Mouse (Mus musculus) right cerebral cortex, adult 18-20 months (tissue): ENCODE data around the gene Mical1.
A peak's percentile ranks its signal among the peaks of the same experiment; 100 is the strongest.

Experiments
- DNase-seq: peaks from one replicate; pipeline ENCODE4 v3.0.0; 2022; ENCODE audit warnings: mixed read lengths

Mical1 gene

DNA sequence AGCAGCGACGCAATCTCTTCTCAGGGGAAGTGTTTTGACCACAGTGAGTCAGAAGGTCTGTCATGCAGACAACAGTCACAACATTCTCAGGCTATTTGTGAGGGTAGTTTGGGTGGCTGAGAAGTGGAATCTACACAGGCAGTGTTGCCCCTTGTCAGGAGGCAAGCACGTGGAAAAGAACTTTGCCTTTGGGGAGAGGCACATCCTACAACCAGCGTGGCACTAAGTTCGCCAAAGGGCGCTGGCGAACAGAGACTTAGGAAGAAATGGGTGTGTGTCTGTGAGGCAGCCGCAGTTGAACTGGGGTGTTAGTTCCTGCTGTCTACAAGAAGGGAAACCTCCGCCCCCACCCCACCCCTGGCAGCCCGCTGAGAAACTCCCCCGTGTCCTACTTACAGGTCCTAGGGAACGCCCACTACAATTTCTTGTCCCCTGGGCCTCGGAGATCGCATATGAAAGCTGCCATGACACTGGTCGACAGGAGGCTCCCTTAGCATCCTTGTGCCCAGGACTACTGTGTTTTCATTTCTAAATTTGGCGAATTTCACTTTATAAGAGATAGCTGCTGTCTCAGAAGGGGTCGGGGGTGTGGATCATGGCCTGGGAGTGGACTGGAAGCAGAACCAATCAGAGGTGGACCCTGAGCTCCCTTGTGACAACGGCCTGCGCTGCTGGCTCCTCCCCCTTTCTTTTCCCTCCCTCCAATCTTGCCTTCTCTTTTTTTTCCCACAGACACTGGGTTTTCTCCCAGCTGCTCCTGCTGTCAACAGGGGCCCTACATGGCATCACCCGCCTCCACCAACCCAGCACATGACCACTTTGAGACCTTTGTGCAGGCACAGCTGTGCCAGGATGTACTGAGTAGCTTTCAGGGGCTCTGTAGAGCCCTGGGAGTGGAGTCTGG, 1.4 kb downstream of the Mical1 start:
- peak; percentile 56 for DNase-seq

DNA sequence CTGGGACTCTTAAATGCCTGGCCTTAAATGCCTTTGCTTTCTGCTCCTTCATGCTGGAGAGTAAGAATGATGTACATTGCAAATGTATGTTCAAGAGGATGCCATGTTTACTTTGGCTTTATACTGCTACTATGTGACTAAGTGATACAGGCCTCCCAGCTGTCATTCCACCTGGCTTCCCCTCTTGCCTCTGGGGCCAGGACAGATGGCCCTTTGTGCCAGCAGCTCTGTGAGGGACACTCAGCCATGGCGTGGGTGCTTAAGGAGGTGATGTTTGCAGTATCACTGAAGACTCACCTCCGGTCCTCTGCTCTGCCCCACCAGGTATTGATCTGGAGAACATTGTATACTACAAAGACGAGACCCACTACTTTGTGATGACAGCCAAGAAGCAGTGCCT, 3.8 kb downstream of the Mical1 start:
- no peak for DNase-seq

DNA sequence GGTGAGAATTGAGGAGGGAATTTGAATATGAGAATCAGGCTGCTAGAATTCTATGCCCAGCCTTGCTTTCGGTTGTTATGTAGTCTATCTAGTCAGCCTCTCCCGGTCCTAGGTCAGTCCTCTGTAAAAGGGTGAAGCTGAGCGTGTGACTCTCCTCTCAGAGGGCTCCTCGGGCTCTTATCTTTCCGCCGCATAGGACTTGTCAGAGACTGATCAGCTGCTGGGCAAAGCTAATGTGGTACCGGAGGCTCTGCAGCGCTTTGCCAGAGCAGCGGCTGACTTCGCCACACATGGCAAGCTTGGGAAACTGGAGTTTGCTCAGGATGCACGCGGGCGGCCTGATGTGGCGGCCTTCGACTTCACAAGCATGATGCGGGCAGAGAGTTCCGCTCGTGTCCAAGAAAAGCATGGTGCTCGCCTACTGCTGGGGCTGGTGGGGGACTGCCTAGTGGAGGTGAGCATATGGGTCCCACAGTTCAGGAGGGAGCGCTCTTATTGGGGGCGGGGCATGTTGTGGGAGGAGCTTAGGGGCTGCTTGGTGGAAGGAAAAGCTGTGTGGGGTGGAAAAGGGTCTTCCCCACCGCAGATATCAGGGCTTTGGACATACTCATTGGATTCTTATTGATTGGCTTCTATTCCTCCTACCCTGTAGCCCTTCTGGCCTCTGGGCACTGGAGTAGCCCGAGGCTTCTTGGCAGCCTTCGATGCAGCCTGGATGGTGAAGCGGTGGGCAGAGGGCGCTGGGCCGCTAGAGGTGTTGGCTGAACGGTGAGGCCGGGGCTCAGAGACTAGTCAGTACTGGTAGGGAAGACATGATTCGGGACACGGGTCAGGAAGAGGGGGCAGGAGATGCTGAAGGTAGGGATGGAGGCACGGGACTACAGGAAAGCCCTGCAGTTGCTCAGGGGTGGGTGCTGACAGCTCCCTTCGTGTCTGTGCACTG, 5.1 kb downstream of the Mical1 start:
- DNase-seq, result no peak

DNA sequence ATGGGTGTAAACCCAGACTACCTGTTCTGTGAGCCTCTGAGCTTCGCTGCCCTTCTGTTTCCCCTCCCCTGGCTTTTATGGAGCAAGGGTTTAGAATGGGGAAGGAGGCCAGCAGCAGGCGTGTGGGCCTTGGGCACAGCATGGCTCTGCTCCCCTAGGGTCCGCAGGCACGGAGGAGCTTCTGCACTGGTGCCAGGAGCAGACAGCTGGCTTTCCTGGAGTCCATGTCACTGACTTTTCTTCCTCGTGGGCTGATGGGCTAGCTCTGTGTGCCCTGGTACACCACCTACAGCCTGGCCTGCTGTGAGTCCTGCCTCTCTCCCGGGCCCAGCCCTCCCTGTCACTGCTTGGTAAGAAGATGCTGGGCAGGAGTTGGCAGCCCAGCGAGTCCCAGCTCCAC, 6.3 kb downstream of the Mical1 start:
- no peak for DNase-seq

DNA sequence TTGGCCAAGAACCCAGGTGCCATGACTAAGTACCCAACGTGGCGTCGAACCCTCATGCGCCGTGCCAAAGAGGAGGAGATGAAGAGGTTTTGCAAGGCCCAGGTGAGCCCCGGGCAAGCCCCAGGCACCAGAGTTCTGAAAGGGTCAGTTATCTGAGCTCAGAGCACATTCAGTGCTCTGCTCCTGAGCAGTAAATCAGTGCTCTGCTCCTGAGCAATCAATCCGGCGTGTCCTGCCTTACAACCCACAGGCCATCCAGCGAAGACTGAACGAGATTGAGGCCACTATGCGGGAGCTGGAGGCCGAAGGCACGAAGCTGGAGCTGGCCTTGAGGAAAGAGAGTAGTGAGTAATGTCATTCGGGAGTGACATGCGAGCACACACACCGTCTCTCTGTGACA, 9.7 kb downstream of the Mical1 start:
- no peak for DNase-seq

DNA sequence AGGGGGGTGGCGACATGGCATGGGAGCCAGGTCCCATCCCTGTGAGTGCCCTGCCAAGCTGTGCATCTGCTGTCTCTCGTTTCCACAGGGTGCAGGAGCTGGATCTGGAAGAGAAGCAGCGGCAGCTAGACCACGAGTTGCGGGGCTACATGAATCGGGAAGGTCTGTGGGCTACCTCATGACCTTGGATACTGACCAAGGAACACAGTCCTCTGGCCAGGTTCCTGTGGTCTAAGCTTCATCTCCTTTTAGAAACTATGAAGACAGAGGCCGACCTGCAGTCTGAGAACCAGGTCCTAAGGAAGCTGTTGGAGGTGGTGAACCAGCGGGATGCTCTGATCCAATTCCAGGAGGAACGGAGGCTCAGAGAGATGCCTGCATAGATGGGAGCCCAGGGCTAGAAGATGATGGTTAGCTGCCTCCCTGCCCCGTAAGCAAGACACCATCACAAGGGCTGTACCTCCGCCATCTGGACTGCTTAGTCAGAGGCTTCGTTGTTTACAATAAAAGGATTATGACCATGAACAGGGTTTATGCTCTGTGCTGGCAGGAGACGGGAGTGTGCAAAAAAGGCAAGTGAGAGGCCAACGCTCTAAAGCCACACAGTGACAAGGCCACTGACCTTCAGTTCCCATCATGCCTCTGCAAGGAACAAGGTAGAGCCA, 10.5 kb downstream of the Mical1 start:
- DNase-seq, result no peak

DNA sequence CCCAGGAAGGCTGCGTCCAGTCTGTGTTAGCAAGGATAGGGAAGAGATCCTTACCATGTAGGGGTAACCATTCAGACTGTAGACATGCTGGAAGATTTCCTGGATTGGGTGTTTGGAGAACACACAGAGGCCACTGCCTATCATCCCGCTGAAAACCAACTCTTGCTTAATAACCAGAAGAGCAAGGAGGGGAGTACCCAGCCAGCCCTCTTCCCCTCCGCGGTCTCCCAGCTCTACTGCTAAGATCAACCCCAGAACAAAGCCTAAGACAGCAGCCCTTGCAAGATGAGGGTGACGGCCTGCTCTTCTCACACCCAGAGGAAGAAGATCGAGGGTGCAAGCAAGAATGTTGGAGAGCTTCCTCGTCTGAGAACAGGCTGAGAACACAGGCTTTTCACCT, 12.8 kb downstream of the Mical1 start:
- no peak for DNase-seq

DNA sequence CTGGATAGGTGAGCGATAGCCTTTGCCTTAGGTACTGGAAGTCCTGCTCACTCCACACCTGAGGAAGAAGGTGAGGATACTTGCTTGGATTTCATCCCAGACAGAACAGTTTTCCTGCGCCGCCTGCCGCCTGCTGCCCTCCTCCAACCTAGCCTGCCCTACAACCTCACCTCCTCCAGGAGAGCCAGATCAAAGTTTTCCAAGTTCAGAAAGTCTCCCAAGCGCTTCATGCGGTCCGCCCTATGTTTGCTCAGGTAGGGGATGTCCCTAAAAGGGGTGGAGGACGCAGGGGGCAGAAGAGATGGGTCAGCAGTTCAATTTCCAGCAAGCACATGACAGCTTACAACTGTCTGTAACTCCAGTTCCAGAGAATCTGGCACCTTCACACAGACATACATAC, 13.2 kb downstream of the Mical1 start:
- DNase-seq, result no peak

DNA sequence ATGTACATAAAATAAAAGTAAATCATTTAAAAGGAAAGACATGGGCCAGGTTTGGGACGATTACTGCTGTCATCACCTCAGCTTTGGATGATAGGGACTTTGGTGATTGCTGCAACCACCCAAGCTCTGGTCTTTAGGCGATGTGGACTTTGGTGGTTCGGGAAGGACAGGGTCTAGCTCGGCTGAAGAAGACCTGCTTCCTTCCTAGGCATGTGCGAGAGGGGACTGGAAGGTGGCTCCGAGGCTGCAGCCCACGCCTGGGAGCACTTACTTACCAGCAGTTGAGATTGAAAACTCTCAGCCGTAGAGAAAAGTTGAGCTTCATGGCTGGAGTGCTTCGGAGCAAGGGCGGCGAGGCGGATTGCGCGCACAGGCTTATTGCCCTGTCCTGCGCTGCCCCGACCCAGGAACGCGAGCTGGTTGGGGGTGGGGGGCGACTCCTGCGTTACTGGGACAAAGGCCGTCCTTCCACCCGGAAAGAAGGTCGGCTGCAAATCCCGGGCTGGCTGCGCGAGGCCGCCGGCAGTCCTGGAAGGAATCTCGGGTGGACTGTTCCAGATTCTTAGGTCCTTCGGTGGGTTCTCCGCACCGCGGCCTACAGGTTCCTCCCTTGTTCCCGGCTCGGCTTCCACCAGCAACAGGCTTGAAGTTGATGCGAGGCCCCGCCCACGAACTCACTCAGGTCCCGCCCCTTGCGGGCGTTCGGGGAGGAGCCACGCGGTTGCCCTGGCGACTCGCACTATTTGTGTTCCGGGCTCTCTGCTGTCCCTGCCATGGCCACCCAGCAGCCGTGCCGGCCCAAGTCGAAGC, 13.8 kb downstream of the Mical1 start, which contains the start of the genes Smpd2 and Ppil6:
Gene Smpd2 (minus strand): TSS at position 662 of the 810 bp plus-strand sequence.
Gene Ppil6 (plus strand): TSS at position 732 of the 810 bp plus-strand sequence.
- peak; percentile 94 for DNase-seq

DNA sequence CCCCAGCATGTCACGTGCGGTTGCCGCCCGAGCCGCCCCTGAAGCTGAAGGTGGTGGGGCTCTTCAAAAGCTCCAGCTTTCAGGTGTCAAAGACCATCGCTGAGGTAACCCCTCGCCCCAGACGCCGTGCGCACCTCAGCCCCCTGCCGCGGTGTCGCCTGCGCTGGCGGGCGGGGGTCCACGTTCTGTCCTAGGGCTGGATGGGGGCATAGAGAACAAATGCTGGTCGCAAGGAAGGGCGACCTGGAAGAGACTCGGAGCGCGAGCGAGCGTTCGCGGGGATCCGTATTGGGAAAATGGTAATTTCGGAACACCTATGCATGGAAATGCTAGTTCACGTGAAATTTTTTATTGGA, 14.4 kb downstream of the Mical1 start:
- no peak for DNase-seq

DNA sequence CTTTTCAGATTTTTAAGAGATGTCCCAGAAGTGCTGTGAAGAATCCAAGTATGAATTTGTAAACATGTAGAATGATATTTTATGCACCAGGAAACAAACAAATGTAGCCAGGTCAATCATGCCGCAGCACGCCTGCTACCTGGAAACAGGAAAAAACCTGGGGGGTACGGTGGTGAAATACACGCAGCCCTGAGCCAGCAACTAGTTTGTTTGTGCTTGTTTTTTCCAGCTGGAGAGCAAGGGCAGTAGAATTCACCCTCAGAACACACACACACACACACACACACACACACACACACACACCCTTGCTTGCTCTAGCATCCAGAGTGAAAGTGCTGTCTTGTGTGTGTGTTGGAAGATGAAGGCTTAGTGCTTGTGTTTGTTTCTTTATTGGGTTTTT, 15.0 kb downstream of the Mical1 start:
- no peak for DNase-seq

DNA sequence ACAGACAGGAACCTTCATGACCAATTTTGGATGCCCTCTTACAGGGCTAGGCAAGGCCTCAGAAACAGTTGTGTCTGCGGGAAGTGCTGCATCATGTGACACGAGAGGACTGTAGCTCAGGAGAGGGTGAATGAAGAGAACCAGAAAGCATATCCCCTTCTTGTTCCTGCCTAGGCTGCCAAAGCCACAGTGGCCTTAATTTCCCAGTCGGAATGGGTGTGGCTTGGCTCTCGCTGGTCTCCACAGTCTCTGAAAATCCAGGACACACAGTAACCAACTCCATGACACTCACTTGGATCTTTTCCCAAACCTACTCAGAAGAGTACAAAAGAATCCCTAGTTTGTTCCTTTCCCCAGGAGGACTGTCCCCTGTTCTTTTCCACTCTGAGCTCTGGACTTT, 24.8 kb downstream of the Mical1 start:
- peak; percentile 50 for DNase-seq

DNA sequence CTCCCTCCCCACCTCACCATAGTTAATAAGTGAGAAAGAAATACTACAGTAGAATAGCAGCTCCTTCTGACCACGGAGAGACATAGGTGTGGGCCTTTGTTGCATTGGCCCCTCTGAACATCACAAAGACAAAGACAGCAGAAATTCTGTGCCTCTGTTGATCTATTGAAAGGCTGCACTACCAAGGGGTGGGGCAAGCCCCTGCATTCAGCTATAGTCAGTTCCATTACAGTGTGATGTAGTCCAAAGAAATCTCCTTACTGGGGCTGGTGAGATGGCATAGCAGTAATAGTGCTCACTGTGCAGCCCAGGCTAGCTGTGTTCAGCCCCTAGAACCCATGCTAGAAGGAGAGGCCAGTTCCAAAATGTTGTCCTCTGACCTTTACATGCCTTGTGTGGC, 28.9 kb downstream of the Mical1 start:
- DNase-seq, result no peak

DNA sequence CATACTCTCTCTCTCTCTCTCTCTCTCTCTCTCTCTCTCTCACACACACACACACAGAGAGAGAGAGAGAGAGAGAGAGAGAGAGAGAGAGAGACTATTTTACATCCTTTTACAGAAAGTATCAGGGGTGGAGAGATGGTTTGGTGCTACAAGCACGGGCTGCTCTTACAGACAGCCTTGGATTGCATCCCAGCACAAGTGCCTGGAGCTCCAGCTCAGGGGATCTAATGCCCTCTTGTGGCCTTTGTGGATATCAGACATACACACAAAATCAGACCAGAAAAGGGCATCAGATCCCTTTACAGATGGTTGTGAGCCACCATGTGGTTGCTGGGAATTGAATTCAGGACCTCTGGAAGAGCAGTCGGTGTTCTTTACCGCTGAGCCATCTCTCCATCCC, 29.3 kb downstream of the Mical1 start:
- DNase-seq, result peak; percentile 73

DNA sequence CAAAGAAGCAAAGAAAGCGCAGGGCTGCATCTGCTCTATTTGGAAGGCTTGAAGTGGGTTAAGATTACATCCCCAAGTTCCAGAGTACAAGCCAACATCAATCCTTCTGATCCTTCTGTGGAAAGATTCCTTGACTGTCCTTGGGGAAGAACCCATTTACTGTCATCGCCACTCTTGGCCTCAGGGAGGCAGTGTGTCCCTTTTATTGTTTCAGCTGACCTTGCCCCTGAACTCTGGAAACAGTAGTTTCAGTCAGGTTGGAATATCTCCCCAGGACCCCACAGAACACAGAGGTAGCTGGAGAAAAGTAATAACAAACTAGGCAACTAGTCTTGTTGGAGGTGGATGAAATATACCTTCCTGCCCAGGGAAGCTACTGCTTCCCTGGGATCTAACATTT, 33.0 kb downstream of the Mical1 start:
- DNase-seq, result no peak

DNA sequence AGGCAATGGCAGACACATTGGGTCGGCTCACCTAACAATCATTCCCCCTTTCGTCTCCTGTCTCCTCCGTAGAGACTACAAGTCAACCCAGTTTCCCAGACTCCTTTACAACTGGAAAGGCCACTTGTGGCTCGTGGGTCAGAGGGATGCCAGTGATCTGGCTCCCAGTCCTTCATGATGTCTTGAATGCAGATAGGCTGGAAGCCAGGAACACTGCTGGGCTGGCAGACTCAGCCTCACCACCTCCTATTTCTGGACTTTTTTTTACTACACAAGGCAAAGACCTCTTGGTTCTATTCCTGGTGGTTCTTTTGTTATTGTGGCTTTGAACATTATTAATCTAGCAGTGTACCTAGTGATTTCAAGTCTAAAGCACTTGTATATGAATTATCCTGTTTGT, 38.2 kb downstream of the Mical1 start:
- DNase-seq, result no peak

DNA sequence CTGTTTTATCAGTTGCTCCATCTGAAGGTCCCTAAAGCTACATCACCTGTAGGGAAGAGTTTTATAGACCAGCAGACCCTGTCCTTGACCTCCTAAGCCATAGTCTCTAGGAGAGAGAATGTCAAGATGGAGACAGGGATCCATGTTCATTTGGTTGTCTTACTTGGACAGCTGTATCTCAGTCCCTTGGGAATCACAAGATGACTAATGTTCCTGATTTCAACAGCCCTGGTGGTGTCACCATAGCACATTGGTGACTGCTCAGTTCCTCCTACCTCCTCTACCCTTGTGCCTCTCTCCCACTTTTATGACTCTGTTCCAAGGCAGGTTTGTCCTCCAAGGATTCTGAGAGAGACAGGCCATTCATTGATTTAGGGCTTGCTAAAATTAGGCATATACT, 38.8 kb downstream of the Mical1 start:
- DNase-seq, result no peak

DNA sequence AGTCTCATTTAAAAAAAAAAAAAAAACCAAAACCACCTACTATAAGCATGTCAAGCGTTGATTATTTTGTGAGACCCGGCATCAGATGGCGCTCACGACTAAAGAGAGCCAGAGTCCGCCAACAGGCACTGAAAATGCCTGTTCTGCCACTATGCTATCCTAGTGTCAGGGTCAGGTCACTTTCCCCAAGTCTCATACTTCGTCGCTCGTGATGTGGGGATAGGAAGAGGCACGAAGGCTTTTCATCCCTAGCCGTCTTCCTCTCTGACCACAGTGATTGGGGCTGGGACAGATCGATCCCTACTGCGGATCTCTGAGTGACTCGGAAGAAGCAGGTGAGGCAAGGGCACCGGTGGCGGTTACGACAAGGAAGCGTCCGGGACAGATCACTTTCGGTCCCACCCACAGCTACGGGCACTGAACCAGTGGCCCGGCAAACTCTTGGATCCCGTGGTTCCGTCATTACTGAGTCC, 42.4 kb downstream of the Mical1 start:
- peak; percentile 47 for DNase-seq

DNA sequence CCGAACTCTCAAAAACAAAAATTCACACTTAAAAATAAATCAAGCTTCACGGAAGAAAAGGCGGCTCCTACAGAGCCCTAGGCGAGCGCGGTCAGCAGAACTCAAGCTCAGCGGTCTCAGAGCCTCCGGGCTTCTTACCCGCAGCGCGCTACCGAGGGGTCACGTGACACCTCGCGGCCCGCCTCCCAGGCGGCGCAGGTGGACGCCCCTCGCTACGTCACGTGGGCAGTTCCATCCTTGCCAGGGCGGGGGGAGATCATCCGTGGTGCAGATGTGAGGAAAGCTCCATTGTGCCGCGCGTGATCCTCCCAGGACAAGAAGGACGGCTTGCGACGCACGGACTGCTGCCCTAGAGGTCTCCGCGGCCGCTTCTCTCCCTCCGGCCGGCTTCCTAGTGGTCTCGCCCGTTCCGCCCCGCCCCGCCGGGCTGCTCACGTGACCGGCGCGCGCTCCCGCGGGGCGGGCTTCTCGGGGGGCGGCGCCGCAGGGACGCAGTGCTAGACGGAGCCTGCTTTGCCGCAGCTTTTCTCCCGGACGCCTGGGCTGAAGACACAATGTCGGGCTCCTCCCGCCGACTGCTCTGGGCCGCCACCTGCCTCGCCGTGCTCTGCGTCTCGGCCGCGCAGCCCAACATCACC, 43.0 kb downstream of the Mical1 start, which contains the start of gene Cd164:
Gene Cd164 (plus strand): TSS at position 434 of the 638 bp plus-strand sequence.
- DNase-seq, result peak; percentile 90

DNA sequence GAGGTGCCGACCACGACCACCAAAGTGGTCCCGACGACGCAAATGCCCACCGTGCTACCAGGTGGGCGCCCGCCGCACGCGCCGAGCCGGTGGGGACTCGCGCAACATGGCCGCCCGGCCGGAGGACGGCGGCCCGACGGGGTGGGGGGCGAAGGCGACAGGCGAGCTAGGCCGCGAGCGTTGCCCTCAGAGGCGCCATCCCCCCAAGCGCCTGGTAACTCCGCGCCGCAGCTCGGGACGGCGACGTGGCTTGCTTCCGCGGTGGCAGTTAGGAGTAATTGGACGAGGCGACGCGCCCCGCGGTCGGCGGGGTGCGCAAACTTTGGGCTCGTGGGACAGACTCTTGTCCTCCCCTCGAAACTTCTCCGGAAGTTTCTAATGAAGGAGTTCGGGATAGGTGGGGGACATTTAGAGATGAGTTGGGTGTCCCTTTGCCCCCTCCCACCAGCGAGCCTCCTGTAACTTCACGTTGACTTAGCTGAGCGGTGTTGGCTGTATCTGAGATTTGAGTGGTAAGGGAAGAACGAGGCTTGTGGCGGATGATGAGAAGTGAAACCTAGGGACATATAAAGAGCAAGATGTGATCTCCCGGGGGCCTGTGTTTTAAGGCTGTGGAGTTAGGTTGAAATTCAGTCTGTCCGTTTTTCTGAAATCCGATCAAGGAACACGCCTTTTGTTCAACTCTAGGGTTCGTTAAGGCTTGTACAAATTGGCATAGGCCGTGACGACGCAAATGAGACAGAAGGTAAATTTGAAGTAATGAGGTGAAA, 43.7 kb downstream of the Mical1 start:
- peak; percentile 29 for DNase-seq

DNA sequence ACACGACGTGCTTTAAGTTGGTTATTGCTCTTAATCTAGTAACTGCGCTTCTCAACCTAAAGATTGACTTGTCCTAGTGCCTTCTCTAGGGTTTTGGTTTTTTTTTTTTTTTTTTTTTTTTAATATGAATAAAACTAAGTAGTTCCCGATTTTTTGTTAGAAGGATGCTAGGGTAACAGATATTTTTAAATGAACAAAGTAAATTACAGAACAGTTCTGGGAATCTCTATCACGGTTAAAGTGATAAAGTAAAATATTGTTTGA, 44.2 kb downstream of the Mical1 start:
- DNase-seq, result no peak
